Mouse (Mus musculus): Measurements from ENCODE around the gene Pif1. TPM values are rescaled to one million over a fixed set of nuclear protein-coding genes. Genes with fewer than 3 reads are reported as not detected.

Pif1 gene
- polyA plus RNA-seq, 1 experiment, result 0.24 TPM

DNA sequence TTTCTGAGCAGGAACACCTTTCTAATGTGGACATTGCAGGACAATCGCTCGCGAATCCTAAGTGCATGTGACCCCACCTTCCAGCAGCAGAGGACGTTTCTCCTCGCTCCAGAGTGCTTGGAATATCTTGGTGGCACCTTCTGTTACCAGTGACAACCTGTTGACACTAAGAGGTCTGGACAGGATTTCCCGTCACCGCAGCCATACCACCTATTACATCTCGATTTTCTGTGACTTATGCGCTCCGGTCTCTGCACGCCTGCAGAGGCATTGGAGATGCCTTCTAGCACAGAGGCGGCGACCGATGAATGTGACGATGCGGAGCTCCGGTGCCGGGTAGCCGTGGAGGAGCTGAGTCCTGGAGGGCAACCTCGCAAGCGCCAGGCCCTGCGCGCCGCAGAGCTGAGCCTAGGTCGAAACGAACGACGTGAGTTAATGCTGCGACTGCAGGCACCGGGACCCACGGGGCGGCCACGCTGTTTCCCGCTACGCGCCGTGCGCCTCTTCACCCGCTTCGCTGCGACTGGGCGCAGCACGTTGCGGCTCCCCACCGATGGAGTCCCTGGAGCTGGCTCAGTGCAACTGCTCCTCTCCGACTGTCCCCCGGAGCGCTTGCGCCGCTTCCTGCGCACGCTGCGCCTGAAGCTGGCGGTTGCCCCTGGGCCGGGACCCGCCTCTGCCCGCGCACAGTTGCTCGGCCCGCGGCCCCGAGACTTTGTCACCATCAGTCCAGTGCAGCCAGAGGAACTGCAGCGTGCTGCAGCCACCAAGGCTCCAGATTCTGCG is 806 bp downstream of the Pif1 start:
- DNase-seq (ENCODE audit: extremely low spot score in 1 of 2, low spot score in 1 of 2), result no peak

DNA sequence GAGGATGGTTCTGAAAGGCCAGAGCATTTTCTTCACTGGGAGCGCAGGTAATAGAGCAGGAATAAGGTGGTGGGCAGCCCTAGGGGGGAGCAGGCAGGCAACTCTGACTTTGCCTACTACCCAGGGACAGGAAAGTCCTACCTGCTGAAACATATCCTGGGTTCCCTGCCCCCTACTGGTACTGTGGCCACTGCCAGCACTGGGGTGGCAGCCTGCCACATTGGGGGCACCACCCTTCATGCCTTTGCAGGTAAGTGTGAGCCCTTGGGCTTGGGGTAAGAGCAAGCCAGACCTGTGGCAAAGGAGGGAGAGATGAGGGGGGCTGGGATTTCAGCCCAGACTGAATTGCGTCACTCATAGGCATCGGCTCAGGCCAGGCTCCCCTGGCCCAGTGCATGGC is 2.1 kb downstream of the Pif1 start:
- no peak for DNase-seq (ENCODE audit: extremely low spot score in 1 of 2, low spot score in 1 of 2)

DNA sequence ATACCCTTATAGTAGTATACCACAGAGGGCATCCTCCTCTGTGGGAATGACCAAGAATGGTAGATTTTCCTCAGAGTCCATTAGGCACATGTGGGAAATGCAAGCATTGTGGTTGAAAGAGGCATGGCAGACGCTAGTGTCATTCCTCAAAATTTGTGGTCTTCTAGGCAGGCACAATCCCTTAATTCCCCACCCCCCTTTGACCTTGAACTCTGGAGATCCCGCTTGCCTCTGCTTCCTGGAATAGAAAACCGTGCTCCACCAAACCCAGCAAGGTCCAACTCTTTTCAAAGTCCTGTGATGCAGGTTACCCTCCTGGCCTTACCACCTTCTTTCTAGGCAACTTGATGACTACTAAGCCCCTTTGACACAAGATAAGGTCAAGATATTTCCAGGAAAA is 5.8 kb downstream of the Pif1 start:
- no peak for DNase-seq (ENCODE audit: extremely low spot score in 1 of 2, low spot score in 1 of 2)

DNA sequence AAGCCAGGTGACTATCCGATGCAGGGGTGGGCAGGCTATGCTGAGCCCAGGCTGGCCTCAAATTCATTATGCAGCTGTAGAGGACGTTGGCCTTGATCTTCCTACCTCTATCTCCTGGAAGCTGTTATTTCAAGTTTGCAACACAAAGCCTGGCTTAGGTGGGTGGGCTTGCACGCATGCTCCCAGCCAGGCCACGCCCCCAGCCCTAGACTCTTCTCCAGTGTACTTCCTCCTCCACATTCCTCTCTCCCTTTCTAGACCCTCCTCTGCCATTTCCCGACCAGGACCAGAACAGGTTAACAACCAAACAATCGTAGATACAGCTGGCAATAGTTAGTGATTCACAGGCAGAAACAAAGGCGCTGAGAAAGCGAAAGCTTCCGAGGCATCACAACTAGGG is 6.6 kb downstream of the Pif1 start:
- DNase-seq (ENCODE audit: extremely low spot score in 1 of 2, low spot score in 1 of 2), result no peak

DNA sequence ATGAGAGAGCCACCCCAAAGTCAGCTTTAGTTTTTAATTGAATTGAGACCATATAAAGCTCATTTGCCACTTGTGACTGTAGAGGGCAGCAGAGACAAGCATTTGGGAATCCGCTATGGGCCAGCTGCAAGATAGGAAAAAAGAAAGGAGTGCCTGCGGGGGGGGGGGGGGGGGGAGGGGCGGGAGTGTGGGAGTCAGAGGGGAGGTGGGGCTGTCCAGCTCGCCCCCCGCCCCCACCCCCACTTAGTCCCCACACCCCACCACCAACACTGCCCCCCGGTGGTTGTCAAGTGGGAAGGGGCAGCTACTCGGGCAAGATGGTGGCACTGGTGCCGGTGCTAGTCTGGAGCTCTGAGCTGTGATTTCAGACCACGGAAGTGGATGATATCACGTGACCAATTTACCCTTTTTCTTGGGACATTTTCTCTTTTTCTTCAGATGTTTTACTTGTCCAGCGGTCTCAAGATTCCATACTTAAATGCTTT is 11.8 kb downstream of the Pif1 start:
- DNase-seq (ENCODE audit: extremely low spot score in 1 of 2, low spot score in 1 of 2), result peak in 1 of 2 experiments; percentile 69

DNA sequence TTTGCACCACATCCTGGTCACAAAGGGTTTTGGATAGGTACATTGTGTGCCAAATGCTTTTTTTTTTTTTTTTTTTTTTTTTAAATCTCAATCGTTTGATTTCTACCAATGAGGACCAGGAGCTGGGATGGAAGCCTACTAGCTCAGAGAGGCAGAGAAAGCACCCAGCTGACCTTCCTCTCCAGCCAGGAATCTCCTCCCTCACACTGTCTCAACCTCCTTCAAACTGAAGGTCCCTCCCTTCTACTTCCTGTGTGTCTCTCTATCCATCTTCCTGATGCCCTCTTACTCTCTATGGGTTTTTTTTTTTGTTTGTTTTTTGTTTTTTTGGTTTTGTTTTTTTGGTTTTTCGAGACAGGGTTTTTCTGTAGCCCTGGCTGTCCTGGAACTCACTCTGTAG is 14.0 kb downstream of the Pif1 start:
- DNase-seq (ENCODE audit: extremely low spot score in 1 of 2, low spot score in 1 of 2), result no peak

DNA sequence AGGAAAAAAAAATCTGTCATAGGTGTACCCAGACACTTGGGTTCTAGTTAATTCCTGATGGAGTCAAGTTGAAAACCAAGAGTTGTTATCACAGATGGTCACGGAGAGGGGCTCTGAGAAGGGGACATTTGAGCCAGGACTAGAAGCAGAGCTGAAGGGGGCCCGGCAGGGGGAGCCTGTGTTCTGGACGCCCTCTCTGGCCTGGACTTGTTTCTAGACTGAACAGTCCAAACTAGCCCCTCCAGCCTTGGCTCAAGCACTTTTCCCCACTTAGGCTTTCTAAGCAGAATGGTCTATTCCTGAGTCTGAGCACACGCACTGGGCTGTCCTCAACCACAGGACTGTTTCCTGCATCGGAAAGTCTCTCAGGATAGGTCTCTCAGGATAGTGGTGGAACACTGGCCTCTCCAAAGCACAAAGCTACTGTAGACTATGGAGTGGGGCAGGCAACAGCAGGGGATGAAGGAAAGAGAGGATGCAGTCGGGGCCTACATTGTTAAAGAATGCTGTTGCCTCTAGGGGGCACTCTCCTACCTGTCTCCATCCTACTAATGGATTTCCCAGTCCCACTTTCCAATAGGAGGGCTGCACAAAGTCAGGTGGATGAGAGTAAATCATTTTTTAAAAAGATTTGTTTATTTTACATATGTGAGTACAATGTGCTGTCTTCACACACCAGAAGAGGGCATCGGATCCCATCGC is 16.6 kb downstream of the Pif1 start:
- peak in 1 of 2 experiments; percentile 27 for DNase-seq (ENCODE audit: extremely low spot score in 1 of 2, low spot score in 1 of 2)

DNA sequence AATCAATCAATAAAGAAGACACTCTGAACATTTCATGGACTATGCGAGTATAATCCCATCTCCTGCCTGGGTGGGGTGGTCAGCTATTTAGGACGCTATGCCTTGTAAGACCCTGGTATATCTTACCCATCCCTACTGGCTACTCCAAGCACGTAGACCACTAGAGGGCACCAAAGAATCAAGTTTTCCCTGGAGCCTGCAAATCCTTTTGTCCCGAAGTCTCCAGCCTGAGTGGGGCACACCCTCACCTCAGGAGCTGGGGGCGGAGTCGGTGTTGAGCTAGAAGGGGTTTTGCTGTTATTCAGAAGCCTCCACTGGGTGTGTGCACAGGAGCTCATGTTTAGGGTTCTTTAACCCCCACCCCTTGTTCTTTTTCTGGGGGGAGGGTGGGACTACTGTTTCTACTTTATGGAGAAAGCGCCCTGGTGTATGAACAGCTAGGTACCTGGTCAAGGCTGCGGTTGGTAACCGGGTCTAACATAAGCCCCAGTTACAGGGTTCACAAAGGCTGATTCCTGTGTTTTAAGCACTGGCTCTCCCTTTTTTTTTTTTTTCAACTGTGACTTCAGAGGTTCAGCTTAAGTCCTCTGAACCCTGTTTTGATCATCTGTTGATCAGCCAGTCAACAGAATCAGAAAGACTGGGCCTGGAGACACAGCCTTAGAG is 18.6 kb downstream of the Pif1 start:
- peak; percentile 20 to 81 for DNase-seq (ENCODE audit: extremely low spot score in 1 of 2, low spot score in 1 of 2)

DNA sequence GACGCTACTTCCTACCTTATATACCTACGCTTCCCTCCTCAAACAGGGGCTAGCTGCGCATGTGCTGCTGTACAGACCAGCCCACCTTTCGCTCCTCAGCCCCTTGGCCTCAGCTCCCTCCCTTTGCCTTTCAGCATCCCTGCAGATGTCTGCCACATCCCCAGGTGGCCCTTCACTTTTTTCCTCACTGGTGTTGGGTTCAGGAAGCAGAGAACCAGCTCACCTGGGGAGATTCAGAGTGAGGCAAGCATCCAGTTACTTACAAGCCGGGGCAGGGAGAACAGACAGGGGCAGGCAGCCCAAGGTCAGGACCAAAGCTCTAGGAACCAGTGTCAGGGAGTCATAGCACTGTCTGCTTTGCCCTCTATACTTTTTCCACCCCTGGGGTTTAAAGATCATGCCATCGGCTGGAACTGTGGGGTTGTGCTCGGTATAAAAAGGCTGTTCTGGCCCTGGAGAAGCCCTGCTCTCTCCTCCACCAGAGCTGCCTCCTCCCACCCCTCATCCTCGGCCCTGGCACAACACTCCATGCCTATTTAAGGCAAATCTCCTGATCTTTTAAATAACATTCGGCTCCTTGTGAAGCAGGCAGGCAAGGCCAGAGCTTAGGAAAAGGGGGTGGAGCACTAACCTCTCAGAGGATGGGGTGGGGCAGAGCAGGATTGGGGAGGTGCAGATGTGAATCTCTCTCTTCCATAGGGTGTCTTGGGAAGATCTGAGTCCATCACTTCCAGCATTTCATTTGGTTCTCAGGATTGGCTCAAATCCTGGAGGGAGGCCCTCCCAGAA is 19.6 kb downstream of the Pif1 start:
- DNase-seq (ENCODE audit: extremely low spot score in 1 of 2, low spot score in 1 of 2), result no peak

DNA sequence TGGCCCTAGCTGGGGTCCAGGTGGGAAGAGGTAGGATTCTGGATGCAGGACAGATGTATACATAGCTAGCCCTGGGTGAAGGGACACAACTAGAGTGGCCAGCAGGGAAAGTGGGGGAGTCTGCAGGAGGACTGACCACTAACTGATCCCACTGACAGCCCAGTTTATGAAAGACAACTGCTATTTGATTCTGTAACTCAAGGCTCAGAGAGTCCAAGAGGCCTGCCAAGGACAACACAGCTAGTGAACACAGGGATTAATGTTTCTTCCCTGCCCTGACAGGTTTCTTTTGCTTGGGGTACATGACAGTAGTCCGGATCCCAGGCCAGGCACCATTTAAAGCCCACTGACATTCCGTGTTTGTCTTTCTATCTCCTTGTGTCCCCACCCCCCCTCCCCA is 20.2 kb downstream of the Pif1 start:
- no peak for DNase-seq (ENCODE audit: extremely low spot score in 1 of 2, low spot score in 1 of 2)

DNA sequence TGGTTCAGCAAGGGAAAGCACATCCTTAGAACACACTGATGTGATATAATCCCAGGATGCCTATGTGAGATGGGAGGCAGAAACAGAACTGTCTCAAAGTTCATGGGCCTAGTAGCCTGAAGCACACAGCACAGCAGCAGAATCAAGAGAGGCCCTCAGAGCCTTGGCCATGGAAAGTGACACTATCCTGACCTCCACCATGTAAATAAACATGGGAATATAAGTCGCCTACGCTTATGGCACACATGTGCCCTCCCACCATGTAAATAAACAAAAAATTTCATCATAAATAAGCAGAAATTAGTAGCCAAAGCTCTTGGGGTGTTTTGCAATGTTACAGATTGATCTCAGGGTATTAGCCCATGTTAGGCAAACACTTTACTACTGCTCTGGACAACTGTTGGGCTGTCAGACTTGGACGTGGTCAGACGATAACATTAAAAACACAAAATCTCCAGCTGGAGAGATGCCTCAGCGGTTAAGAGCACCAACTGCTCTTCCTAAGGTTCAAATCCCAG is 25.1 kb downstream of the Pif1 start:
- DNase-seq (ENCODE audit: extremely low spot score in 1 of 2, low spot score in 1 of 2), result no peak

DNA sequence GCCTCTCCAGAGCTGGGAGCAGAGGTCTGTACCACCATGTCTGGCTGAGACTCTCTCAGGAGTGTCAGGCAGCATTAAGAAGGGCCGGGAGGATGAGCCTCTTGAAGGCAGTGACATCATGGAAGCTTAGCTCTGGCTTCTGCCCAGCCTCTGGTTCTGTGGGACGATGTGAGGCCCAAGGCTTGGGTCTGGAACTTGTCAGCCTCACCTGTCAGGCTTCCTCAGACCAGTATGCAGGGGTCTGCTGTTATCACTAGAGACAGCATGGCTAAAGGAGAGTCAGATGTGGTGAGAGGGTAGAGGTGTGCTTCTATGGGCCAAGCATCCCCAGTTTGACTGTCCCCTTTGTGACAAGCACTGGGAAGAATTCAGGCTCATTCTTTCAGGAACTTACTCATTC is 26.1 kb downstream of the Pif1 start:
- no peak for DNase-seq (ENCODE audit: extremely low spot score in 1 of 2, low spot score in 1 of 2)

DNA sequence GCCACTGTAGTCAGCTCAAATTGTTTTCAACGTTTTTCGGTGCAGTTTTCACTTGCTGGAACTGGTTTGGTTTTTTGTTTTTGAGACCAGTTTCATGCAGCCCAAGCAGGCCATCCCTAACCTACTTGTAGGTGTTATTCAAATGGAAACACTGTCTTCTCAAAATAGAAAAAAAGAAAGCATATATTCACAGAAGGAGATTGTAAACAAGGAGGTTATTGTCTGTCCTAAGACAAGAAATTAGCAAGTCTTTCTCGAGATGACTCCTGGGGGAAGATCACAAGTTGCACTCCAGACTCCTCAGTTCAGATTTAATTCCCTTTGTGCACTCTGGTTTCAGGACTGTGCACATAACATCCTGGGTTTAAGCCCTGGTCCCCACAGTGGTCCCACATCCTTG is 32.4 kb downstream of the Pif1 start:
- no peak for DNase-seq (ENCODE audit: extremely low spot score in 1 of 2, low spot score in 1 of 2)

DNA sequence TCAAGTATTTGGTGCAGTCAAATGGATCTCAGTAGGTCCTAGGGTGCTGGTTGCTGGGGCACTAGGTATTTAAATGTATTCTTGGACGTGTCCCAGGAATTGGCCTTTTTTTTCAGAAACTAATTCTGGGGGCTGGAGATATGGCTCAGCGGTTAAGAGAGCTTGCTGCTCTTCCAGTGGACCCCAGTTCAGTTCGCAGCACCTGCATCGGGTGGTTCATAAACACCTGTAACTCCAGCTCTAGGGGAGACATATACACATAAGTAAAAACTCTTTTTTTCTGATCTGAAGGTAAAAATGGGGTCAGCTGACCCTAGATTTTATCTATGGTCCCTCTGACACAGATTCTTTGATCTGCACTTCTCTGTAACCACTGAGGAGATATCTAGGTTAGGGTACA is 34.2 kb downstream of the Pif1 start:
- no peak for DNase-seq (ENCODE audit: extremely low spot score in 1 of 2, low spot score in 1 of 2)

DNA sequence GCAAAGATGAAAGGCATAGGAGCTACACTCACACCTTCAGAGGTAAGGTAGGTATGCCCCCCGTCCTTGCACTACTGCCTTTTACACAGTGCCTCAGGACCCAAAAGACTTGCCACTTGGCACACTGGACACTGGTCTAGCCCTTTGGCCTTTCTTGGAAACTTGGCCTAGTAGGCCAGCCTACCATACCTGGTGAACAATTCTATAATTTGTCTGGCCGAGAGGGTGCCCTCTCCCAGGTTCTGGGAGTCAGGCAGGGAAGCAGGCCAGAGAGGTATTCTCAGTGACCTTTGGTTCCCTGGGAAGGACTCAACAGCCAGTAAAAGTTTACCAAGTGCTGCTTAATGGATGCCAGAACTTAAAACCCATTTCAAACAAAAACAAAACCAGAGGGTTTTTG is 34.7 kb downstream of the Pif1 start:
- no peak for DNase-seq (ENCODE audit: extremely low spot score in 1 of 2, low spot score in 1 of 2)

DNA sequence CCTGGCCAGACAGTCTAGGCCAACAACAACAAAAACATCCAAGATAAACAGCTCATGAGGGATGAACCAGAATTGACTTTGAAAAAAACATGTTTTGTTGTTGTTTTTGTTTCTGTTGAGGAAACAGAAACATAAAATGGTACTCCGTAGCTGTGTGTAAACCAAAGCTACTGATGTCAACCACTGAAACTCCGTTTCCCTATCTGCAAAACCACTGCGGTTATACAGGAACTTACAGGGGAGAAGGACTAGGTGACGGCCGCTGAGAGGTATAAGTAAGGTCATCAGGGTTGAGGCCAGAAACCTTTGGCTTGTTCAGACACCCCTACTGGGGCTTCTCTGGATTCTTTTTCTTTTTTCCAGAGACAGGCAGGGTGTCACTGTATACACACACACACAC is 35.9 kb downstream of the Pif1 start:
- no peak for DNase-seq (ENCODE audit: extremely low spot score in 1 of 2, low spot score in 1 of 2)

DNA sequence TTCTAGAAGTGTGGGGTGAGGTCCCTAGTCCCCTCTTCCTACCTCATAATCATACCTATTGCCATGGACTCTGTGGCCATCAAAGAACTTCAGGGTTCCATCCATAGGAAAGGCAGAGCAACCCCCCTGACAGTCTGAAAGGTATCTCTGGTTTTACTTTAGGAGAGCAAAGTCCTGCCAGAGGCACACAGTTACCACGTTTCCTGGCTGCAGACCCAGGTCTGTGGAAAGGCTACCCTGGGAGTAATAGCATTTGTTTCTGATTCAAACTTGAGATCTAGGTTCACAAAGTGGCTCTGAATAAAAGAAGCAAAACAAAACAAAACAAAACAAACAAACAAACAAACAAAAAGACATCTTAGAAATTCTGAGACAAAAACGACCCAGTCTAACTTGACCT is 37.3 kb downstream of the Pif1 start:
- no peak for DNase-seq (ENCODE audit: extremely low spot score in 1 of 2, low spot score in 1 of 2)

DNA sequence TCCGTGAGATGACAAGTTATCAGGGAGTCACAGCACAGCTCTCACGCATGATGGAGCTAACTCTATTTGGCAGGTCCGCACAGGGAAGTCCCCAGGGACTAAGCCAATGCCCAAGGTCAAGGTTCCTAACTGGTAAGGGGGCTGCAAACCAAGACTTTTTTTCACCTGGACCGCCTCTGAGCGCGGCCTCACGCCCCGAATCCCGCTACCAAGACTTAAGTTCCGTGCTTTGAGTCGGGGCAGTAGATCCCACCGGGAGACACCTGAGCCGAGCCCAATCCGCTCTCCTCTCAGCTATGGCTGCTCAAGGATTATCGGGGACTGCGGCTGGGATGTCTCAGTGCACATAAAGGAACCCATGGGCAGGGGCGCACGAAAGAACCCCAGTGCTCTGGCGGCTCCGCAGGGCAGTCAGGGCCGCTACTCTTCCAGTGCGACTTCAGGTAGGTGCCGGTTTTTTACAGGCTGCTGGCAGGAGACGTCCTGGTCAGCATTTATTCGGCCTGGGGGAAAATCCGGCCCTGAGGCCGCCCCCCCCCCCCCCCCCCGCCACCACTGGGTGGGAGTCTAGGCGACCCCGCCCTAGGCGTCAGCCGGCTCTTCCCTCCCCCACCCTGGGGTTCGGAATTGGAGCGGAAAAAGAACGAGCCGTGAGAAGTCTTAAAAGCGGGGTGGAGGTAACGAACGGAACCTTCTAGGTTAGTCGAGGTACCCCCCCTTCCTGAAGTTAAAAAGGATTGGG is 42.2 kb downstream of the Pif1 start, which contains the start of gene Rbpms2:
Gene Rbpms2, plus strand, starts transcription at position 624 of the 742 bp plus-strand sequence.
- DNase-seq (ENCODE audit: extremely low spot score in 1 of 2, low spot score in 1 of 2), result no peak

DNA sequence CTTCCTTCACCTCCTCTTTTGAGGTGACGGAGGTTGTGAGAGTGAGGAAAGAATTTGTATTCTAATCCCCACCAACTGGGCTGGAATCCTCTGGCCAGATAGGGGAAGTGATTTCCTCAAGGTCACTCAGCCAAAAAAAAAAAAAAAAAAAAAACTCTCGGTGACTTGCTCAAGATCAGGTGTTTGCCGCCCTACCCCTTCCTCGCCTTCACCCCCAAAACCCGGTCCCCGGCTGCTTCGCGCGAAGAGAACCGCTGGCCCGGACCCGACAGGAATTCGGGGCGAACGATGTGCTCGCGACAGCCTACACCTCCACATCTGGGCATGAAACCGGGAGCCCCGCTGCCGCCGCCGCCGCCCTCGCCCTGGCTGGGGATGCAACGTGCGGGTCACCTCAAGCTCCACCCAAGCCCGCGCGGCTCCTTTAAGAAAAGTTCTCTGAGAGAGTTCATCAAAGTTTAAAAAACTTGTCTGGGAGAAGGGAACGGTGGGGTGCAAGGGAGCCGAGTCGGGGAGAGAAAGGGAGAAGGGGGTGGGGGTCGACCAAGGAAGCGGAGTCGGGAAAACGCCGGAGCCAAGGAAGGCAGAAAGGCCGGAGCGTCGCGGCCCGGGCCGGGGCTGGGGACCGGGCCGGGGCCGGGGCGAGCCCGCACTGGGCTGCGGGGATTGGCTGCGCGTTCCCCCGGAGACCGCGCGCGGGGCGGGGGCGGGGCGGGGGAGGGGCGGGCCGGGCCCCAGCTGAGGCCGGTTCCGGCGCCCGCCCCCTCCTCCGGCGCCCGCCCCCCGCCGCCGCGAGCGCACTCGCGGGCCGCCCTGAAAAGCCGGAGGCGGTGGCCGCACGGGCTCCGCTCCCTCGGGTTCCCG is 43.0 kb downstream of the Pif1 start:
- no peak for DNase-seq (ENCODE audit: extremely low spot score in 1 of 2, low spot score in 1 of 2)

Data from frontal cortex, adult 2 months (tissue).